Mouse (Mus musculus): Measurements from ENCODE around the gene Vmac.

- TF ChIP-seq CTCF (IDR thresholded peaks at IDR 0.05; ENCODE audit: low read depth, low read length) (no peak), POLR2A (IDR thresholded peaks at IDR 0.05; ENCODE audit: borderline replicate concordance, low read depth, low read length) (no peak)
Measured at GRCm38 (mm10) chr17:56703038-56703437, 14.8 kb downstream of the Vmac start.
